Mouse (Mus musculus) left cerebral cortex, adult 8-10 months (tissue): Measurements from ENCODE around the gene Hdac11. TPM values are rescaled to one million over a fixed set of nuclear protein-coding genes. Genes with fewer than 3 reads are reported as not detected.

Experiments used
- DNase-seq, 2 experiments: peaks; one replicate each; pipeline ENCODE4 v3.0.0; 2022; ENCODE audit warnings: low spot score in 2 of 2
- total RNA-seq, 4 experiments: library from RNA; stranded (reverse); gene quantifications; 2 replicates each; pipeline ENCODE4 v1.2.4; 2022

Hdac11 gene
- total RNA-seq, 4 experiments from 2014 or later, result 185 to 200 (median 195) TPM

GRCm38 (mm10) chr6:91169129-91169528 is 12.7 kb downstream of the Hdac11 start:
- no peak for DNase-seq

- no peak for DNase-seq
These were observed 15.0 kb downstream of the Hdac11 start for GRCm38 (mm10) chr6:91171396-91171895.

GRCm38 (mm10) chr6:91172381-91172780 is 15.9 kb downstream of the Hdac11 start:
- no peak for DNase-seq

- no peak for DNase-seq
These were observed 16.9 kb downstream of the Hdac11 start for GRCm38 (mm10) chr6:91173221-91173880.

GRCm38 (mm10) chr6:91174211-91174610 is 17.7 kb downstream of the Hdac11 start:
- DNase-seq, result no peak

GRCm38 (mm10) chr6:91180767-91181171 is 24.3 kb downstream of the Hdac11 start:
- no peak for DNase-seq

- DNase-seq, result no peak
These were observed 24.9 kb downstream of the Hdac11 start for GRCm38 (mm10) chr6:91181320-91181719.

- DNase-seq, result no peak
These were observed 25.6 kb downstream of the Hdac11 start for GRCm38 (mm10) chr6:91182075-91182490.

- DNase-seq, result no peak
These were observed 26.6 kb downstream of the Hdac11 start for GRCm38 (mm10) chr6:91183041-91183440.

GRCm38 (mm10) chr6:91183980-91184379 is 27.5 kb downstream of the Hdac11 start:
- DNase-seq, result no peak

GRCm38 (mm10) chr6:91184776-91185175 is 28.3 kb downstream of the Hdac11 start:
- no peak for DNase-seq

GRCm38 (mm10) chr6:91185502-91185901 is 29.0 kb downstream of the Hdac11 start:
- DNase-seq, result no peak

GRCm38 (mm10) chr6:91186161-91186931 is 29.9 kb downstream of the Hdac11 start:
- DNase-seq, result no peak

- no peak for DNase-seq
These were observed 30.5 kb downstream of the Hdac11 start for GRCm38 (mm10) chr6:91186934-91187333.

- no peak for DNase-seq
These were observed 31.4 kb downstream of the Hdac11 start for GRCm38 (mm10) chr6:91187871-91188270.

- DNase-seq, result no peak
These were observed 33.5 kb downstream of the Hdac11 start for GRCm38 (mm10) chr6:91189971-91190370.

- DNase-seq, result no peak
These were observed 35.0 kb downstream of the Hdac11 start for GRCm38 (mm10) chr6:91191465-91191864.

GRCm38 (mm10) chr6:91192421-91192820 is 36.0 kb downstream of the Hdac11 start:
- DNase-seq, result no peak

- DNase-seq, result no peak
These were observed 36.5 kb downstream of the Hdac11 start for GRCm38 (mm10) chr6:91192851-91193545.

GRCm38 (mm10) chr6:91198456-91198855 is 42.0 kb downstream of the Hdac11 start:
- no peak for DNase-seq

- DNase-seq, result peak; percentile 54 to 73
These were observed 44.1 kb downstream of the Hdac11 start for GRCm38 (mm10) chr6:91200429-91201188.
